In genomic region chr13:37572983-37573382, GRCm38 (mm10) we compare ENCODE assay signal across 26 mouse cellular contexts.
"Had no signal": no experiment of that assay in that cellular context is flagged by ENCODE, and none has a peak within 500 bp of the region (broad histone marks: within the 10 kb centered on the region; RNA-seq: fewer than 3 reads in every experiment).

No protein-coding gene starts in this region.

- H3K9me3 ChIP-seq: heart, embryonic 10.5 days; heart, embryonic 12.5 days; hindbrain, embryonic 10.5 days; hindbrain, embryonic 12.5 days; kidney, embryonic 15.5 days; limb, embryonic 13.5 days; limb, embryonic 15.5 days had no signal

- H3K9ac ChIP-seq: heart, embryonic 12.5 days; hindbrain, embryonic 12.5 days; hindbrain, embryonic 14.5 days; kidney, embryonic 15.5 days; limb, embryonic 13.5 days; limb, embryonic 15.5 days had no signal

- H3K4me3 ChIP-seq: gastrocnemius, adult 2 months; heart, embryonic 10.5 days; heart, embryonic 12.5 days; hindbrain, embryonic 10.5 days; hindbrain, embryonic 12.5 days; kidney, embryonic 15.5 days; limb, embryonic 13.5 days; limb, embryonic 15.5 days had no signal

- H3K4me1 ChIP-seq: hindbrain, embryonic 10.5 days; hindbrain, embryonic 12.5 days had no signal

- ATAC-seq: hindbrain, embryonic 16.5 days; inflammation-experienced regulatory T-cells, adult 6 months; intestine, embryonic 16.5 days had no signal

- H3K27me3 ChIP-seq: heart, embryonic 12.5 days; hindbrain, embryonic 12.5 days; kidney, embryonic 15.5 days; limb, embryonic 13.5 days; limb, embryonic 15.5 days had no signal

- H3K27ac ChIP-seq: gastrocnemius, adult 2 months; heart, embryonic 10.5 days; hindbrain, embryonic 10.5 days; hindbrain, embryonic 12.5 days; hindbrain, embryonic 14.5 days; kidney, embryonic 15.5 days; kidney, postnatal 0 days; limb, embryonic 13.5 days had no signal

- H3K4me2 ChIP-seq: heart, embryonic 12.5 days; hindbrain, embryonic 12.5 days; hindbrain, embryonic 14.5 days; kidney, embryonic 15.5 days; limb, embryonic 13.5 days; limb, embryonic 15.5 days had no signal

- H3K36me3 ChIP-seq: heart, embryonic 10.5 days; heart, embryonic 12.5 days; hindbrain, embryonic 10.5 days; hindbrain, embryonic 12.5 days; kidney, embryonic 15.5 days; limb, embryonic 13.5 days; limb, embryonic 15.5 days had no signal

- DNase-seq: gastrocnemius, adult 2 months; gastrocnemius, postnatal 10 days; gastrocnemius, postnatal 25 days; heart, adult 18-20 months; heart, postnatal 10 days; heart, postnatal 4 days; kidney, adult 11 months; kidney, adult 2 months; kidney, adult 9 months; kidney, postnatal 14 days; kidney, postnatal 36 days; layer of hippocampus, adult 9-11 months; layer of hippocampus, postnatal 36 days; left cerebral cortex, postnatal 4 days had no signal
